Mouse (Mus musculus) forebrain, embryonic 11.5 days (tissue): ENCODE results near the gene Wfikkn1. TPM values are rescaled to one million over a fixed set of nuclear protein-coding genes. Genes with fewer than 3 reads are reported as not detected.

Experiments used
- ATAC-seq: fragments of 200-750 bp; cut with Nextera tagmentation; replicated peaks from 2 replicates; pipeline ENCODE4 v1.8.0; 2017; ENCODE audit warnings: moderate TSS enrichment; ENCODE audit not compliant: low FRiP score
- DNase-seq: peaks from one replicate; pipeline ENCODE4 v3.0.0-alpha.2; 2017; ENCODE audit warnings: low spot score
- H3K27ac ChIP-seq: fragments of 300-500 bp; sonication (generic); 2 replicates; pipeline ENCODE4 v1.5.1; 2014; ENCODE audit warnings: low read depth, low read length
- H3K27me3 ChIP-seq: fragments of 300-500 bp; sonication (generic); 2 replicates; pipeline ENCODE4 v1.6.1; 2014; ENCODE audit warnings: mild to moderate bottlenecking, low read length, mixed read lengths; ENCODE audit not compliant: control insufficient read depth, insufficient read depth
- H3K36me3 ChIP-seq: fragments of 300-500 bp; sonication (generic); 2 replicates; pipeline ENCODE4 v1.6.1; 2014; ENCODE audit warnings: mild to moderate bottlenecking, low read length, moderate library complexity, mixed read lengths; ENCODE audit not compliant: control insufficient read depth, insufficient read depth
- H3K4me1 ChIP-seq: fragments of 300-500 bp; sonication (generic); replicated peaks from 2 replicates; pipeline ENCODE4 v1.6.1; 2014; ENCODE audit warnings: low read length, mixed read lengths; ENCODE audit not compliant: control insufficient read depth, insufficient read depth
- H3K4me2 ChIP-seq: fragments of 300-500 bp; sonication (generic); 2 replicates; pipeline ENCODE4 v1.6.1; 2014; ENCODE audit warnings: low read depth, mild to moderate bottlenecking, low read length, moderate library complexity, mixed read lengths; ENCODE audit not compliant: severe bottlenecking
- H3K4me3 ChIP-seq: fragments of 300-500 bp; sonication (generic); 2 replicates; pipeline ENCODE4 v1.5.1; 2014; ENCODE audit warnings: low read depth, low read length
- H3K9ac ChIP-seq: fragments of 300-500 bp; sonication (generic); 2 replicates; pipeline ENCODE4 v1.6.1; 2014; ENCODE audit warnings: low read length
- H3K9me3 ChIP-seq: fragments of 300-500 bp; sonication (generic); 2 replicates; pipeline ENCODE4 v1.6.1; 2016; ENCODE audit warnings: low read length, mixed read lengths; ENCODE audit not compliant: control insufficient read depth
- WGBS: fragments of 180-500 bp; shearing (Covaris S2); extraction: QIAGEN DNeasy Blood & Tissue Kit; methylation state at CpG from one replicate; pipeline ENCODE4 v1.1.7; 2014; 5-methylcytosine and 5-hydroxymethylcytosine counted together
- polyA plus RNA-seq: library from polyadenylated mRNA; unstranded; fragments of >200 nt; fragmentation: Nextera tagmentation; extraction: Ambion mirVana; gene quantifications from 2 replicates; pipeline ENCODE4 v1.2.1, GENCODE M21; 2014

Wfikkn1 gene
- polyA plus RNA-seq, 1 experiment from 2014 or later = 1.1 TPM

GRCm38 (mm10) chr17:25833961-25834594, 46.6 kb downstream of the Wfikkn1 start:
- H3K9me3 ChIP-seq = no peaks in the 10 kb centered on the region
- no peak overlapping the region; the same call in 1 of the 2 replicates for H3K27ac ChIP-seq
- H3K4me2 ChIP-seq = peak overlapping the region; percentile 95
- DNase-seq = peak; percentile 52
- peaks cover 45% of the 10 kb centered on the region for H3K4me1 ChIP-seq
- ATAC-seq = no peak
- no peaks in the 10 kb centered on the region for H3K27me3 ChIP-seq
- H3K4me3 ChIP-seq = peak overlapping the region; percentile 83
- peak overlapping the region; percentile 78 for H3K9ac ChIP-seq
- peaks cover 9% of the 10 kb centered on the region; the same call in 1 of the 2 replicates for H3K36me3 ChIP-seq
- WGBS = 60% methylated on average over 6 of the region's 6 CpGs

GRCm38 (mm10) chr17:25833291-25833663, 47.4 kb downstream of the Wfikkn1 start, which contains the start of gene Stub1:
Stub1 (minus strand) TSS chr17:25833404.
- ATAC-seq (peak; percentile 59), DNase-seq (no peak)
- no peaks in the 10 kb centered on the region for H3K27me3 ChIP-seq
- H3K36me3 ChIP-seq = peaks cover 9% of the 10 kb centered on the region; the same call in 1 of the 2 replicates
- peak within 1 kb of the TSS; percentile 87 for H3K9ac ChIP-seq
- H3K4me2 ChIP-seq = peak within 1 kb of the TSS; percentile 95
- WGBS = 1% methylated on average over 24 of the region's 24 CpGs
- peaks cover 47% of the 10 kb centered on the region for H3K4me1 ChIP-seq
- H3K4me3 ChIP-seq = peak within 1 kb of the TSS; percentile 83
- no peaks in the 10 kb centered on the region for H3K9me3 ChIP-seq
- H3K27ac ChIP-seq = peak within 1 kb of the TSS; percentile 96

- Histone ChIP-seq H3K27me3 (no peaks in the 10 kb centered on the region), H3K4me3 (peak overlapping the region; percentile 83), H3K4me2 (peak overlapping the region; percentile 95), H3K36me3 (peaks cover 9% of the 10 kb centered on the region; the same call in 1 of the 2 replicates), H3K4me1 (peaks cover 49% of the 10 kb centered on the region), H3K9ac (peak overlapping the region; percentile 87), H3K9me3 (no peaks in the 10 kb centered on the region), H3K27ac (peak overlapping the region; percentile 96)
- peak; percentile 99 for DNase-seq
- under 1% methylated on average over 71 of the region's 77 CpGs for WGBS
- peak; percentile 89 for ATAC-seq
Observed at GRCm38 (mm10) chr17:25832436-25833290, 48.0 kb downstream of the Wfikkn1 start.

GRCm38 (mm10) chr17:25831451-25832281, 49.0 kb downstream of the Wfikkn1 start:
- no peak for ATAC-seq
- 70% methylated on average over 21 of the region's 21 CpGs for WGBS
- H3K4me2 ChIP-seq = peak overlapping the region; percentile 76
- no peaks in the 10 kb centered on the region for H3K27me3 ChIP-seq
- peak overlapping the region; percentile 87 for H3K9ac ChIP-seq
- DNase-seq = peak; percentile 57
- H3K36me3 ChIP-seq = peaks cover 9% of the 10 kb centered on the region; the same call in 1 of the 2 replicates
- H3K4me1 ChIP-seq = peaks cover 41% of the 10 kb centered on the region
- peak overlapping the region; percentile 83 for H3K4me3 ChIP-seq
- no peaks in the 10 kb centered on the region for H3K9me3 ChIP-seq
- no peak overlapping the region for H3K27ac ChIP-seq

- no peak for ATAC-seq
- H3K9me3 ChIP-seq = no peaks in the 10 kb centered on the region
Observed at GRCm38 (mm10) chr17:25830806-25831431, 49.7 kb downstream of the Wfikkn1 start.

GRCm38 (mm10) chr17:25830200-25830753, 50.4 kb downstream of the Wfikkn1 start:
- no peak for DNase-seq
- H3K9me3 ChIP-seq = no peaks in the 10 kb centered on the region
- no peak overlapping the region for H3K27ac ChIP-seq
- peak overlapping the region; percentile 86 for H3K4me2 ChIP-seq
- no peaks in the 10 kb centered on the region for H3K27me3 ChIP-seq
- peaks cover 37% of the 10 kb centered on the region for H3K4me1 ChIP-seq
- no peak overlapping the region; the same call in 1 of the 2 replicates for H3K9ac ChIP-seq
- peaks cover 9% of the 10 kb centered on the region; the same call in 1 of the 2 replicates for H3K36me3 ChIP-seq
- peak overlapping the region; percentile 52 for H3K4me3 ChIP-seq
- ATAC-seq = no peak
- WGBS = 84% methylated on average over 4 of the region's 4 CpGs

More at GRCm38 (mm10) chr17:25830806-25831431, 49.7 kb downstream of the Wfikkn1 start:
- H3K4me3 ChIP-seq = peak overlapping the region; percentile 83
- no peaks in the 10 kb centered on the region for H3K27me3 ChIP-seq
- peaks cover 9% of the 10 kb centered on the region; the same call in 1 of the 2 replicates for H3K36me3 ChIP-seq
- H3K4me1 ChIP-seq = peaks cover 37% of the 10 kb centered on the region
- DNase-seq = peak; percentile 55
- WGBS = 89% methylated on average over 14 of the region's 14 CpGs
- no peak overlapping the region for H3K27ac ChIP-seq
- H3K4me2 ChIP-seq = no peak overlapping the region
- H3K9ac ChIP-seq = no peak overlapping the region

- H3K9ac ChIP-seq = peak overlapping the region; percentile 79
- H3K4me2 ChIP-seq = peak overlapping the region; percentile 86
- peak overlapping the region; percentile 75 for H3K27ac ChIP-seq
- peak overlapping the region; percentile 52 for H3K4me3 ChIP-seq
- no peak for ATAC-seq
- H3K36me3 ChIP-seq = peaks cover 9% of the 10 kb centered on the region; the same call in 1 of the 2 replicates
- DNase-seq = peak; percentile 58
- H3K9me3 ChIP-seq = no peaks in the 10 kb centered on the region
- no peaks in the 10 kb centered on the region for H3K27me3 ChIP-seq
- 47% methylated on average over 8 of the region's 8 CpGs for WGBS
- peaks cover 34% of the 10 kb centered on the region for H3K4me1 ChIP-seq
Observed at GRCm38 (mm10) chr17:25829558-25830017, 51.1 kb downstream of the Wfikkn1 start.
